In the genomic region with DNA sequence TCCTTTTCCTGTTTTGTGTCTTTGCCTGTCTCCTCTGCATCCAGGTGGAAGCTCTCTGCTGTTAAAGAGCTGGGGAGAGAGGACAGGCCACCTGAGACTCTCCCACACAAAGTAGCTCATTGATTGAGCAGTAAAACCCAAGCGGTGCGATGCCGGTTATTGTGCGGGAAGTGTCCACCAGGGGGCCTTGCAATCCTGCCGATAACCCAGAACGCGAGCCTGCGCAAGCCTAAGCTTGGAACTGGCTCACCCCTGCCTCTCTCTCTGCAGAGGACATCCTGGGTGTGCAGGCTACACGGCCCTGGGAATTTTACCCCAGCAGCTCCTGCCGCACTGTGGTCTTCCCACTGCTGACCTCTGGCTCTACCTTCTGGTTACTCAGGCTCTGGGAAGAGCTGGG, we compare ENCODE assay signal across 8 mouse cellular contexts. TPM values are rescaled to one million over a fixed set of nuclear protein-coding genes. Genes with fewer than 3 reads are reported as not detected.
DNase-seq lines count a peak whose midpoint lies in the region; ATAC-seq lines count a peak whose summit lies in the region.
"Had no signal": no experiment of that assay in that cellular context is flagged by ENCODE, and none has a peak within 500 bp of the region (broad histone marks: within the 10 kb centered on the region; RNA-seq: fewer than 3 reads in every experiment).

No protein-coding gene starts in this region.

- no peaks in the 10 kb centered on the region for H3K9me3 ChIP-seq in forebrain, embryonic 15.5 days
- no peaks in the 10 kb centered on the region for H3K9me3 ChIP-seq in hindbrain, embryonic 11.5 days (ENCODE audit: control insufficient read depth, low read length)
- H3K9me3 ChIP-seq: limb, embryonic 15.5 days had no signal

- peaks cover 34% of the 10 kb centered on the region for H3K4me1 ChIP-seq in forebrain, embryonic 15.5 days
- peaks cover 8% of the 10 kb centered on the region; the same call in 1 of the 2 replicates for H3K4me1 ChIP-seq in hindbrain, embryonic 11.5 days (replicated peaks; ENCODE audit: control insufficient read depth, insufficient read depth, low read length)

- H3K27ac ChIP-seq in forebrain, embryonic 15.5 days (replicated peaks), result no peak overlapping the region
- no peak overlapping the region for H3K27ac ChIP-seq in hindbrain, embryonic 11.5 days (ENCODE audit: low read depth, low read length)
- H3K27ac ChIP-seq: limb, embryonic 15.5 days had no signal

- H3K4me2 ChIP-seq in forebrain, embryonic 15.5 days (replicated peaks), result no peak overlapping the region
- no peak overlapping the region for H3K4me2 ChIP-seq in hindbrain, embryonic 11.5 days (replicated peaks; ENCODE audit: low read depth, low read length)
- H3K4me2 ChIP-seq: limb, embryonic 15.5 days had no signal

- ATAC-seq in forebrain, embryonic 15.5 days (replicated peaks), result 0 out of 2 replicates have a peak, but pooled peaks have one; percentile 7
- peak; percentile 28; the same call in 1 of the 2 replicates for ATAC-seq in hindbrain, embryonic 11.5 days (ENCODE audit: low FRiP score)

- H3K9ac ChIP-seq in forebrain, embryonic 15.5 days (replicated peaks), result no peak overlapping the region
- no peak overlapping the region for H3K9ac ChIP-seq in hindbrain, embryonic 11.5 days (ENCODE audit: low read depth, low read length)
- H3K9ac ChIP-seq: limb, embryonic 15.5 days had no signal

- no peaks in the 10 kb centered on the region for H3K27me3 ChIP-seq in forebrain, embryonic 15.5 days
- H3K27me3 ChIP-seq in hindbrain, embryonic 11.5 days (ENCODE audit: control insufficient read depth, insufficient read depth, low read length), result no peaks in the 10 kb centered on the region
- H3K27me3 ChIP-seq: limb, embryonic 15.5 days had no signal

- no peaks in the 10 kb centered on the region for H3K36me3 ChIP-seq in forebrain, embryonic 15.5 days
- H3K36me3 ChIP-seq in hindbrain, embryonic 11.5 days (ENCODE audit: control insufficient read depth, insufficient read depth, low read length), result no peaks in the 10 kb centered on the region

- WGBS in forebrain, embryonic 15.5 days, result 2% methylated on average over 10 of the region's 10 CpGs
- 5% methylated on average over 10 of the region's 10 CpGs for WGBS in hindbrain, embryonic 11.5 days

- no peak overlapping the region for H3K4me3 ChIP-seq in forebrain, embryonic 15.5 days
- no peak overlapping the region for H3K4me3 ChIP-seq in hindbrain, embryonic 11.5 days (ENCODE audit: low read depth, low read length)
- H3K4me3 ChIP-seq: limb, embryonic 15.5 days had no signal

- peak; percentile 76 for DNase-seq in NIH3T3 (ENCODE audit: low read depth)
- DNase-seq in cerebellum, adult 11 months, result peak; percentile 68
- peak; percentile 87 for DNase-seq in hindbrain, embryonic 11.5 days (ENCODE audit: low spot score)
- DNase-seq in layer of hippocampus, postnatal 25 days (ENCODE audit: extremely low spot score in 1 of 2, low spot score in 1 of 2), result peak; percentile 67 to 85
- peak; percentile 75 for DNase-seq in mesoderm, embryonic 11.5 days (ENCODE audit: low read depth, low spot score)
- peak; percentile 84 for DNase-seq in right cerebral cortex, postnatal 4 days

RNA-seq across cellular contexts. Expression of gene 0610012G03Rik, which starts 4.3 kb away (rescaled TPM):
- 106 and 113 TPM in 2 replicates for polyA plus RNA-seq in forebrain, embryonic 15.5 days (2015; fragmentation: Nextera tagmentation; extraction: Ambion mirVana)
- 86.2 and 88.5 TPM in 2 replicates for polyA plus RNA-seq in hindbrain, embryonic 11.5 days (2014; fragmentation: Nextera tagmentation; extraction: Ambion mirVana)
- total RNA-seq in layer of hippocampus, postnatal 25 days (2021), result 10 to 100 TPM; 42.2 to 49.5 TPM

RNA-seq across cellular contexts. Expression of gene Ncbp2, which starts 4.3 kb away (rescaled TPM):
- 115 and 116 TPM in 2 replicates for polyA plus RNA-seq in forebrain, embryonic 15.5 days (2015; fragmentation: Nextera tagmentation; extraction: Ambion mirVana)
- 148 and 160 TPM in 2 replicates for polyA plus RNA-seq in hindbrain, embryonic 11.5 days (2014; fragmentation: Nextera tagmentation; extraction: Ambion mirVana)
- total RNA-seq in layer of hippocampus, postnatal 25 days (2021), result 10 to 100 TPM; 49.9 to 55.3 TPM

RNA-seq across cellular contexts. Expression of gene Pigz, which starts 10.3 kb away (rescaled TPM):
- 2.1 and 2.9 TPM in 2 replicates for polyA plus RNA-seq in forebrain, embryonic 15.5 days (2015; fragmentation: Nextera tagmentation; extraction: Ambion mirVana)
- polyA plus RNA-seq in hindbrain, embryonic 11.5 days (2014; fragmentation: Nextera tagmentation; extraction: Ambion mirVana), result 1.2 and 1.5 TPM in 2 replicates
- total RNA-seq in layer of hippocampus, postnatal 25 days (2021), result 10 to 100 TPM; 15.4 to 20.9 TPM

RNA-seq across cellular contexts. Expression of gene Senp5, which starts 59.1 kb away (rescaled TPM):
- 17.2 and 18.4 TPM in 2 replicates for polyA plus RNA-seq in forebrain, embryonic 15.5 days (2015; fragmentation: Nextera tagmentation; extraction: Ambion mirVana)
- 12.2 and 18.3 TPM in 2 replicates for polyA plus RNA-seq in hindbrain, embryonic 11.5 days (2014; fragmentation: Nextera tagmentation; extraction: Ambion mirVana)
- 10 to 100 TPM; 39.4 to 40.4 TPM for total RNA-seq in layer of hippocampus, postnatal 25 days (2021)
